Mouse (Mus musculus): ENCODE results near the gene Gm20479.

The Gm20479 gene

GRCm38 (mm10) chr7:27311651-27312284 lies 45.5 kb downstream of the Gm20479 start:
- WGBS = 93% methylated on average over 12 of the region's 12 CpGs

GRCm38 (mm10) chr7:27310996-27311535 lies 46.2 kb downstream of the Gm20479 start:
- 65% methylated on average over 8 of the region's 8 CpGs for WGBS

GRCm38 (mm10) chr7:27310306-27310705 lies 46.9 kb downstream of the Gm20479 start:
- WGBS = 31% methylated on average over 17 of the region's 17 CpGs

- 86% methylated on average over 3 of the region's 3 CpGs for WGBS
Measured at GRCm38 (mm10) chr7:27309832-27310231, 47.4 kb downstream of the Gm20479 start.

- 39% methylated on average over 28 of the region's 28 CpGs for WGBS
Measured at GRCm38 (mm10) chr7:27308821-27309549, 48.2 kb downstream of the Gm20479 start.

GRCm38 (mm10) chr7:27307551-27307950 lies 49.7 kb downstream of the Gm20479 start:
- 70% methylated on average over 9 of the region's 9 CpGs for WGBS

GRCm38 (mm10) chr7:27306161-27307160 lies 50.8 kb downstream of the Gm20479 start:
- WGBS = 84% methylated on average over 24 of the region's 24 CpGs

- 89% methylated on average over 17 of the region's 17 CpGs for WGBS
Measured at GRCm38 (mm10) chr7:27305091-27305730, 52.0 kb downstream of the Gm20479 start.

All from cerebral cortex, adult 2 months (tissue).